In genomic region chr4:150910164-150910951, GRCm38 (mm10) we compare ENCODE assay signal across 8 mouse cellular contexts. TPM values are rescaled to one million over a fixed set of nuclear protein-coding genes. Genes with fewer than 3 reads are reported as not detected.
A peak's percentile ranks its signal among the peaks of the same experiment; 100 is the strongest.
DNase-seq lines count a peak whose midpoint lies in the region; ATAC-seq and TF ChIP-seq lines count a peak whose summit lies in the region.

No protein-coding gene starts in this region.

- DNase-seq in heart, adult 8-10 months (ENCODE audit: low spot score): no peak
- DNase-seq in Patski (ENCODE audit: low read depth, low spot score): no peak
- DNase-seq in hindbrain, embryonic 10.5 days (ENCODE audit: low spot score): no peak
- no peak for DNase-seq in urinary bladder, postnatal 10 days (ENCODE audit: low spot score)
- no peak for DNase-seq in frontal cortex, postnatal 14 days (ENCODE audit: low spot score in 2 of 2)
- DNase-seq in retina, postnatal 1 day: no peak

- H3K9me3 ChIP-seq in heart, embryonic 12.5 days (replicated peaks): no peaks in the 10 kb centered on the region
- H3K9me3 ChIP-seq in hindbrain, embryonic 10.5 days: no peaks in the 10 kb centered on the region

- H3K79me2 ChIP-seq in macrophage (ENCODE audit: inconsistent target): peaks cover 22% of the 10 kb centered on the region

- peaks cover 22% of the 10 kb centered on the region for H3K36me3 ChIP-seq in heart, embryonic 12.5 days
- H3K36me3 ChIP-seq in hindbrain, embryonic 10.5 days: peaks cover 25% of the 10 kb centered on the region
- peaks cover 16% of the 10 kb centered on the region; the same call in 1 of the 2 replicates for H3K36me3 ChIP-seq in macrophage (ENCODE audit: inconsistent target)

- H3K9ac ChIP-seq in heart, embryonic 12.5 days: peak overlapping the region; percentile 13; the same call in 1 of the 2 replicates

- no peaks in the 10 kb centered on the region for H3K27me3 ChIP-seq in heart, embryonic 12.5 days (replicated peaks)
- H3K27me3 ChIP-seq in Patski: no peaks in the 10 kb centered on the region
- no peaks in the 10 kb centered on the region for H3K27me3 ChIP-seq in hindbrain, embryonic 10.5 days (ENCODE audit: insufficient read depth, poor library complexity, severe bottlenecking)

- WGBS in heart, embryonic 12.5 days: 86% methylated on average over 19 of the region's 19 CpGs
- WGBS in hindbrain, embryonic 10.5 days: 85% methylated on average over 19 of the region's 19 CpGs
- 94% methylated on average over 19 of the region's 19 CpGs for WGBS in macrophage (ENCODE audit: missing documents)

- peaks cover 22% of the 10 kb centered on the region for H3K4me1 ChIP-seq in heart, embryonic 12.5 days (replicated peaks)
- H3K4me1 ChIP-seq in hindbrain, embryonic 10.5 days (replicated peaks): peaks cover 40% of the 10 kb centered on the region

- CTCF ChIA-PET in Patski (lab: Charles Lee): interaction anchor here (1.3 to 1.4 kb wide), 2 partner anchors 8 to 284 kb away, joined by 3 to 8 read pairs; no protein-coding TSS in a partner anchor

- peak overlapping the region; percentile 91; the same call in 1 of the 2 replicates for H3K4me3 ChIP-seq in heart, embryonic 12.5 days
- H3K4me3 ChIP-seq in hindbrain, embryonic 10.5 days: peak overlapping the region; percentile 88
- no peak overlapping the region for H3K4me3 ChIP-seq in macrophage (ENCODE audit: inconsistent target)

- no peak for ATAC-seq in heart, embryonic 12.5 days (ENCODE audit: insufficient number of reproducible peaks, low FRiP score)
- no peak for ATAC-seq in Patski

- peak; percentile 23 for TF ChIP-seq CTCF in Patski (IDR thresholded peaks at IDR 0.05)

- peak overlapping the region; percentile 77 for H3K4me2 ChIP-seq in heart, embryonic 12.5 days

- POLR2A ChIA-PET in Patski (lab: Charles Lee): no interaction called here

- 0 out of 2 replicates have a peak overlapping the region, but pooled peaks have one; percentile 17 for H3K27ac ChIP-seq in heart, embryonic 12.5 days (ENCODE audit: poor library complexity, severe bottlenecking)
- H3K27ac ChIP-seq in hindbrain, embryonic 10.5 days: peak overlapping the region; percentile 93
- H3K27ac ChIP-seq in macrophage: peak overlapping the region; percentile 32; the same call in 1 of the 2 replicates

- in situ Hi-C loops in Patski (cut with MboI; ENCODE audit: low pct_unique_long_range_greater_than_20kb): no loop called here

RNA-seq across cellular contexts. Expression of gene Park7, which starts 3.9 kb away (rescaled TPM):
- 306 and 308 TPM in 2 replicates for polyA plus RNA-seq in heart, embryonic 12.5 days (2016; fragmentation: Nextera tagmentation; extraction: Ambion mirVana)
- 100 to 1,000 TPM; 275 to 312 (median 290) TPM for total RNA-seq in heart, adult 8-10 months (2022)
- polyA plus RNA-seq in Patski (2021) (219 TPM), macrophage (2018) (102 to 170 TPM (median 110 TPM) in 3 replicates)
- polyA plus RNA-seq in hindbrain, embryonic 10.5 days (2016; fragmentation: Nextera tagmentation; extraction: Ambion mirVana): 449 and 453 TPM in 2 replicates
- total RNA-seq in macrophage (2018; cell fraction: chromatin; rRNA removed): 10 to 100 TPM in 14 of 26 experiments, 1 to 10 TPM in 12; 1.6 to 26.7 (median 10.6) TPM
- 100 to 1,000 TPM in 12 of 26 experiments, 10 to 100 TPM in 14; 75.6 to 145 (median 99.0) TPM for total RNA-seq in macrophage (2018; cell fraction: cytosol; rRNA removed)
- 10 to 100 TPM in 25 of 26 experiments, 1 to 10 TPM in 1; 9.4 to 48.8 (median 24.2) TPM for total RNA-seq in macrophage (2018; cell fraction: nucleus; rRNA removed)

RNA-seq across cellular contexts. Expression of gene Tnfrsf9, which starts 4.0 kb away (rescaled TPM):
- 0.28 and 0.37 TPM in 2 replicates for polyA plus RNA-seq in heart, embryonic 12.5 days (2016; fragmentation: Nextera tagmentation; extraction: Ambion mirVana)
- total RNA-seq in heart, adult 8-10 months (2022): under 1 TPM; 0.12 to 0.29 (median 0.22) TPM
- 2.1 TPM for polyA plus RNA-seq in Patski (2021)
- polyA plus RNA-seq in hindbrain, embryonic 10.5 days (2016; fragmentation: Nextera tagmentation; extraction: Ambion mirVana): 0.17 and 0.57 TPM in 2 replicates
- total RNA-seq in macrophage (2018; cell fraction: chromatin; rRNA removed): 10 to 100 TPM in 1 of 26 experiments, 1 to 10 TPM in 2, not detected in 23; 1.2 to 15.7 (median 5.8) TPM
- total RNA-seq in macrophage (2018; cell fraction: cytosol; rRNA removed): 1 to 10 TPM in 4 of 26 experiments, under 1 TPM in 19, not detected in 3; 0.05 to 1.8 (median 0.41) TPM
- 10 to 100 TPM in 1 of 26 experiments, 1 to 10 TPM in 10, under 1 TPM in 5, not detected in 10; 0.56 to 12.2 (median 1.5) TPM for total RNA-seq in macrophage (2018; cell fraction: nucleus; rRNA removed)
- polyA plus RNA-seq in macrophage (2018): 0.12 to 0.17 TPM in 2 of 3 replicates, not detected in the other

RNA-seq across cellular contexts. Expression of gene Errfi1, which starts 56.6 kb away (rescaled TPM):
- 14.0 and 16.5 TPM in 2 replicates for polyA plus RNA-seq in heart, embryonic 12.5 days (2016; fragmentation: Nextera tagmentation; extraction: Ambion mirVana)
- total RNA-seq in heart, adult 8-10 months (2022): 10 to 100 TPM in 2 of 4 experiments, 1 to 10 TPM in 2; 8.5 to 23.4 (median 11.4) TPM
- polyA plus RNA-seq in Patski (2021): 164 TPM
- 29.7 and 32.1 TPM in 2 replicates for polyA plus RNA-seq in hindbrain, embryonic 10.5 days (2016; fragmentation: Nextera tagmentation; extraction: Ambion mirVana)
- 1,000 to 10,000 TPM in 2 of 26 experiments, 100 to 1,000 TPM in 6, 10 to 100 TPM in 9, 1 to 10 TPM in 9; 5.3 to 1,131 (median 35.7) TPM for total RNA-seq in macrophage (2018; cell fraction: chromatin; rRNA removed)
- total RNA-seq in macrophage (2018; cell fraction: cytosol; rRNA removed): 100 to 1,000 TPM in 6 of 26 experiments, 10 to 100 TPM in 8, 1 to 10 TPM in 12; 3.1 to 807 (median 10.7) TPM
- 1,000 to 10,000 TPM in 2 of 26 experiments, 100 to 1,000 TPM in 7, 10 to 100 TPM in 11, 1 to 10 TPM in 6; 4.9 to 1,007 (median 57.5) TPM for total RNA-seq in macrophage (2018; cell fraction: nucleus; rRNA removed)
- 4.5 to 7.1 TPM (median 5.5 TPM) in 3 replicates for polyA plus RNA-seq in macrophage (2018)

Comparison
In these comparisons a context has a peak if more than half of its experiments do, and no peak if none do; other contexts are left out.
1. H3K27ac ChIP-seq: peak in every context shown above with its lines; median percentile 93 in hindbrain, embryonic 10.5 days; 32 in macrophage; 17 in heart, embryonic 12.5 days.